Mouse (Mus musculus): ENCODE results near the gene Mertk.
A peak's percentile ranks its signal among the peaks of the same experiment; 100 is the strongest.

The Mertk gene

GRCm38 (mm10) chr2:128722106-128722710, 23.5 kb downstream of the Mertk start:
- no peak for DNase-seq (ENCODE audit: low read depth, low spot score)

- DNase-seq (ENCODE audit: low read depth, low spot score), result no peak
Observed at GRCm38 (mm10) chr2:128726067-128726466, 27.3 kb downstream of the Mertk start.

GRCm38 (mm10) chr2:128726626-128727025, 27.9 kb downstream of the Mertk start:
- no peak for DNase-seq (ENCODE audit: low read depth, low spot score)

GRCm38 (mm10) chr2:128727552-128727951, 28.8 kb downstream of the Mertk start:
- no peak for DNase-seq (ENCODE audit: low read depth, low spot score)

GRCm38 (mm10) chr2:128728066-128728465, 29.3 kb downstream of the Mertk start:
- DNase-seq (ENCODE audit: low read depth, low spot score), result no peak

- peak; percentile 50 for DNase-seq (ENCODE audit: low read depth, low spot score)
Observed at GRCm38 (mm10) chr2:128729141-128729540, 30.4 kb downstream of the Mertk start.

GRCm38 (mm10) chr2:128731514-128731913, 32.8 kb downstream of the Mertk start:
- no peak for DNase-seq (ENCODE audit: low read depth, low spot score)

GRCm38 (mm10) chr2:128731951-128732350, 33.2 kb downstream of the Mertk start:
- DNase-seq (ENCODE audit: low read depth, low spot score), result no peak

GRCm38 (mm10) chr2:128735089-128735488, 36.3 kb downstream of the Mertk start:
- no peak for DNase-seq (ENCODE audit: low read depth, low spot score)

GRCm38 (mm10) chr2:128737051-128737450, 38.3 kb downstream of the Mertk start:
- DNase-seq (ENCODE audit: low read depth, low spot score), result no peak

- no peak for DNase-seq (ENCODE audit: low read depth, low spot score)
Observed at GRCm38 (mm10) chr2:128737796-128738195, 39.0 kb downstream of the Mertk start.

GRCm38 (mm10) chr2:128738725-128739258, 40.0 kb downstream of the Mertk start:
- DNase-seq (ENCODE audit: low read depth, low spot score), result no peak

- no peak for DNase-seq (ENCODE audit: low read depth, low spot score)
Observed at GRCm38 (mm10) chr2:128745879-128746620, 47.3 kb downstream of the Mertk start.

GRCm38 (mm10) chr2:128746621-128747151, 47.9 kb downstream of the Mertk start:
- no peak for DNase-seq (ENCODE audit: low read depth, low spot score)

GRCm38 (mm10) chr2:128747433-128748028, 48.8 kb downstream of the Mertk start:
- DNase-seq (ENCODE audit: low read depth, low spot score), result no peak

GRCm38 (mm10) chr2:128748171-128748570, 49.4 kb downstream of the Mertk start:
- DNase-seq (ENCODE audit: low read depth, low spot score), result no peak

GRCm38 (mm10) chr2:128751030-128751429, 52.3 kb downstream of the Mertk start:
- no peak for DNase-seq (ENCODE audit: low read depth, low spot score)

GRCm38 (mm10) chr2:128753295-128753873, 54.6 kb downstream of the Mertk start:
- no peak for DNase-seq (ENCODE audit: low read depth, low spot score)

- DNase-seq (ENCODE audit: low read depth, low spot score), result no peak
Observed at GRCm38 (mm10) chr2:128755149-128755691, 56.5 kb downstream of the Mertk start.

GRCm38 (mm10) chr2:128758724-128759340, 60.1 kb downstream of the Mertk start:
- DNase-seq (ENCODE audit: low read depth, low spot score), result no peak

GRCm38 (mm10) chr2:128762008-128762407, 63.3 kb downstream of the Mertk start:
- no peak for DNase-seq (ENCODE audit: low read depth, low spot score)
